ENCODE assay signal across 8 mouse cellular contexts in genomic region chr2:164862179-164862861, GRCm38 (mm10). TPM values are rescaled to one million over a fixed set of nuclear protein-coding genes. Genes with fewer than 3 reads are reported as not detected.
A peak's percentile ranks its signal among the peaks of the same experiment; 100 is the strongest.
DNase-seq lines count a peak whose midpoint lies in the region; ATAC-seq and TF ChIP-seq lines count a peak whose summit lies in the region.

No protein-coding gene starts in this region.

- peak; percentile 83; the same call in 1 of the 2 replicates for ATAC-seq in limb, embryonic 14.5 days (ENCODE audit: low FRiP score, low read depth)
- no peak for ATAC-seq in neural tube, embryonic 15.5 days (ENCODE audit: low FRiP score)

- H3K27me3 ChIP-seq in limb, embryonic 14.5 days (ENCODE audit: control insufficient read depth, insufficient read depth, low read length): peaks cover 14% of the 10 kb centered on the region
- peaks cover 26% of the 10 kb centered on the region for H3K27me3 ChIP-seq in neural tube, embryonic 15.5 days (replicated peaks)

- no peak for TF ChIP-seq POLR2A in brain, embryonic 14.5 days (IDR thresholded peaks at IDR 0.05; ENCODE audit: borderline replicate concordance, extremely low read depth, insufficient read depth, insufficient read length, poor library complexity, severe bottlenecking)
- TF ChIP-seq POLR2A in limb, embryonic 14.5 days (IDR thresholded peaks at IDR 0.05; ENCODE audit: borderline replicate concordance, extremely low read depth, insufficient read depth, insufficient read length): no peak

- no peak overlapping the region for H3K4me3 ChIP-seq in limb, embryonic 14.5 days (replicated peaks; ENCODE audit: low read length)
- no peak overlapping the region for H3K4me3 ChIP-seq in neural tube, embryonic 15.5 days (replicated peaks)

- TF ChIP-seq CTCF in brain, embryonic 14.5 days (IDR thresholded peaks at IDR 0.05; ENCODE audit: borderline replicate concordance, extremely low read depth, insufficient read depth, insufficient read length): no peak

- H3K9me3 ChIP-seq in limb, embryonic 14.5 days (ENCODE audit: control insufficient read depth, low read length): no peaks in the 10 kb centered on the region
- H3K9me3 ChIP-seq in neural tube, embryonic 15.5 days (replicated peaks): no peaks in the 10 kb centered on the region

- DNase-seq in right cerebral cortex, postnatal 10 days (ENCODE audit: low spot score in 2 of 2): peak; percentile 63 to 71
- no peak for DNase-seq in right cerebral cortex, adult 18-20 months
- peak; percentile 84 for DNase-seq in brain, embryonic 14.5 days (ENCODE audit: low read depth)
- DNase-seq in heart, adult 8-10 months (ENCODE audit: low spot score): peak; percentile 69
- peak; percentile 71 for DNase-seq in limb, embryonic 14.5 days (ENCODE audit: low spot score)
- DNase-seq in thymus, adult 18-20 months: no peak
- DNase-seq in frontal cortex, postnatal 14 days (ENCODE audit: low spot score in 2 of 2): no peak

- WGBS in limb, embryonic 14.5 days: 33% methylated on average over 8 of the region's 9 CpGs
- WGBS in neural tube, embryonic 15.5 days: 36% methylated on average over 9 of the region's 9 CpGs

- H3K36me3 ChIP-seq in limb, embryonic 14.5 days (ENCODE audit: control insufficient read depth, insufficient read depth, low read length): no peaks in the 10 kb centered on the region
- no peaks in the 10 kb centered on the region for H3K36me3 ChIP-seq in neural tube, embryonic 15.5 days

- 0 out of 2 replicates have a peak, but pooled peaks cover 5% of the 10 kb centered on the region for H3K4me1 ChIP-seq in limb, embryonic 14.5 days (ENCODE audit: control insufficient read depth, insufficient read depth, low read length)
- peaks cover 12% of the 10 kb centered on the region for H3K4me1 ChIP-seq in neural tube, embryonic 15.5 days

- H3K9ac ChIP-seq in limb, embryonic 14.5 days (ENCODE audit: low read depth, low read length, severe bottlenecking): no peak overlapping the region
- H3K9ac ChIP-seq in neural tube, embryonic 15.5 days (replicated peaks): no peak overlapping the region

- H3K27ac ChIP-seq in limb, embryonic 14.5 days (replicated peaks; ENCODE audit: low read depth, low read length): no peak overlapping the region
- H3K27ac ChIP-seq in neural tube, embryonic 15.5 days (replicated peaks): peak overlapping the region; percentile 77

- no peak overlapping the region for H3K4me2 ChIP-seq in limb, embryonic 14.5 days (replicated peaks; ENCODE audit: low read depth, low read length, severe bottlenecking)
- no peak overlapping the region for H3K4me2 ChIP-seq in neural tube, embryonic 15.5 days

RNA-seq across cellular contexts. Expression of gene Pltp, which starts 4.8 kb away (rescaled TPM):
- polyA plus RNA-seq in brain, embryonic 14.5 days (2012; rRNA removed): 62.2 and 109 TPM in 2 replicates
- total RNA-seq in heart, adult 8-10 months (2022): 10 to 100 TPM; 32.8 to 40.4 (median 35.7) TPM
- polyA plus RNA-seq in limb, embryonic 14.5 days (2012; rRNA removed): 45.5 and 55.3 TPM in 2 replicates
- 51.1 and 56.2 TPM in 2 replicates for polyA plus RNA-seq in limb, embryonic 14.5 days (2014; fragmentation: Nextera tagmentation; extraction: Ambion mirVana)
- polyA plus RNA-seq in neural tube, embryonic 15.5 days (2015; fragmentation: Nextera tagmentation; extraction: Ambion mirVana): 117 and 192 TPM in 2 replicates

RNA-seq across cellular contexts. Expression of gene Pcif1, which starts 16.8 kb away (rescaled TPM):
- polyA plus RNA-seq in brain, embryonic 14.5 days (2012; rRNA removed): 55.5 and 60.1 TPM in 2 replicates
- 10 to 100 TPM; 23.3 to 34.7 (median 33.0) TPM for total RNA-seq in heart, adult 8-10 months (2022)
- 40.5 and 48.6 TPM in 2 replicates for polyA plus RNA-seq in limb, embryonic 14.5 days (2012; rRNA removed)
- polyA plus RNA-seq in limb, embryonic 14.5 days (2014; fragmentation: Nextera tagmentation; extraction: Ambion mirVana): 66.4 and 73.0 TPM in 2 replicates
- 79.9 and 85.2 TPM in 2 replicates for polyA plus RNA-seq in neural tube, embryonic 15.5 days (2015; fragmentation: Nextera tagmentation; extraction: Ambion mirVana)

RNA-seq across cellular contexts. Expression of gene Neurl2, which starts 29.1 kb away (rescaled TPM):
- 5.1 and 7.0 TPM in 2 replicates for polyA plus RNA-seq in brain, embryonic 14.5 days (2012; rRNA removed)
- total RNA-seq in heart, adult 8-10 months (2022): 10 to 100 TPM; 53.8 to 59.3 (median 58.1) TPM
- 7.2 and 8.5 TPM in 2 replicates for polyA plus RNA-seq in limb, embryonic 14.5 days (2012; rRNA removed)
- 5.5 and 7.6 TPM in 2 replicates for polyA plus RNA-seq in limb, embryonic 14.5 days (2014; fragmentation: Nextera tagmentation; extraction: Ambion mirVana)
- 6.8 and 7.1 TPM in 2 replicates for polyA plus RNA-seq in neural tube, embryonic 15.5 days (2015; fragmentation: Nextera tagmentation; extraction: Ambion mirVana)

RNA-seq across cellular contexts. Expression of gene Ctsa, which starts 29.6 kb away (rescaled TPM):
- polyA plus RNA-seq in brain, embryonic 14.5 days (2012; rRNA removed): 125 and 165 TPM in 2 replicates
- 100 to 1,000 TPM in 3 of 4 experiments, 10 to 100 TPM in 1; 94.7 to 106 (median 103) TPM for total RNA-seq in heart, adult 8-10 months (2022)
- polyA plus RNA-seq in limb, embryonic 14.5 days (2012; rRNA removed): 197 and 285 TPM in 2 replicates
- 147 and 163 TPM in 2 replicates for polyA plus RNA-seq in limb, embryonic 14.5 days (2014; fragmentation: Nextera tagmentation; extraction: Ambion mirVana)
- polyA plus RNA-seq in neural tube, embryonic 15.5 days (2015; fragmentation: Nextera tagmentation; extraction: Ambion mirVana): 99.9 and 113 TPM in 2 replicates

RNA-seq across cellular contexts. Expression of gene Spata25, which starts 34.0 kb away (rescaled TPM):
- polyA plus RNA-seq in brain, embryonic 14.5 days (2012; rRNA removed): not detected in 2 replicates
- 1 to 10 TPM in 1 of 4 experiments, under 1 TPM in 2, not detected in 1; 0.66 to 1.2 (median 0.80) TPM for total RNA-seq in heart, adult 8-10 months (2022)
- polyA plus RNA-seq in limb, embryonic 14.5 days (2012; rRNA removed): 0.09 and 0.13 TPM in 2 replicates
- polyA plus RNA-seq in limb, embryonic 14.5 days (2014; fragmentation: Nextera tagmentation; extraction: Ambion mirVana): not detected in 2 replicates
- not detected in 2 replicates for polyA plus RNA-seq in neural tube, embryonic 15.5 days (2015; fragmentation: Nextera tagmentation; extraction: Ambion mirVana)

Comparison
In these comparisons a context has a peak if more than half of its experiments do, and no peak if none do; other contexts are left out.
1. DNase-seq: peak in right cerebral cortex, postnatal 10 days (2 of 2), brain, embryonic 14.5 days (single experiment), heart, adult 8-10 months (single experiment) and limb, embryonic 14.5 days (single experiment); none in right cerebral cortex, adult 18-20 months (single experiment), thymus, adult 18-20 months (0 of 2) and frontal cortex, postnatal 14 days (0 of 2).